Mouse (Mus musculus): ENCODE measurements around the gene BC017158.

DNA sequence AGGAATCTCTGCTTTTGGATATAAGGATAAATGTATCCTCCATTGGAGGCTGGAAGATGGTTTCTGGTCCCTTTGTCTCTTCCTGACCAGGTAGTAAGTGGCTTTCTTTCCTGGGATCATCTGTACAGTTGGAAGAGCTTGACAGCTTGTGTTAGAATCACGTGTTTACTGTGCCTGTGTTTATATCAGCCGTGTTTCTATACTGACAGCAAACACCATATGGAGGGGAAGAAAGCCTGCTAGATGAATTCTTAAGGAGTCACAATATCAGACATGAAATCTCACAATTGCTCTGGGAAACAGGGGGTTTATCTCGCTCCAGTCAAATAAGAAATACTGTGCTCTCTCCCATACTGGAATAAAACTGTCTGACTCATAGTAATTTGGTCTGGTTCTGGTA lies 11.2 kb upstream of the BC017158 start:
- TF ChIP-seq CTCF (IDR thresholded peaks at IDR 0.05; ENCODE audit: extremely low read depth, insufficient read depth, low read length) (no peak), POLR2A (IDR thresholded peaks at IDR 0.05; ENCODE audit: extremely low read depth, insufficient read depth, low read length) (no peak)

All from cortical plate, adult 2 months (tissue).